Mouse (Mus musculus): ENCODE results near the gene Lag3. TPM values are rescaled to one million over a fixed set of nuclear protein-coding genes. Genes with fewer than 3 reads are reported as not detected.
"Not testable (repeated sequence)": the region's sequence is repeated elsewhere in the genome, so short reads cannot be mapped to it uniquely, and the experiment has no call there.

The Lag3 gene
- polyA plus RNA-seq, 1 experiment from 2014 or later = 2.8 TPM

- DNase-seq (ENCODE audit: low spot score) = peak; percentile 93
- peak overlapping the region; percentile 95 for H3K27ac ChIP-seq
- WGBS = 6% methylated on average over 24 of the region's 24 CpGs
- H3K36me3 ChIP-seq = no peaks in the 10 kb centered on the region
- H3K4me1 ChIP-seq = peaks cover 24% of the 10 kb centered on the region
- H3K9me3 ChIP-seq = no peaks in the 10 kb centered on the region
- H3K27me3 ChIP-seq (ENCODE audit: insufficient read depth, poor library complexity, severe bottlenecking) = peaks cover 13% of the 10 kb centered on the region
- peak overlapping the region; percentile 67 for H3K4me3 ChIP-seq
Measured at GRCm38 (mm10) chr6:124904161-124904981, 7.1 kb downstream of the Lag3 start.

- Histone ChIP-seq H3K4me3 (peak overlapping the region; percentile 67), H3K27ac (peak overlapping the region; percentile 95), H3K27me3 (ENCODE audit: insufficient read depth, poor library complexity, severe bottlenecking) (peaks cover 6% of the 10 kb centered on the region), H3K9me3 (no peaks in the 10 kb centered on the region), H3K4me1 (peaks cover 24% of the 10 kb centered on the region), H3K36me3 (no peaks in the 10 kb centered on the region)
- under 1% methylated on average over 23 of the region's 23 CpGs for WGBS
- peak; percentile 97 for DNase-seq (ENCODE audit: low spot score)
Measured at GRCm38 (mm10) chr6:124903580-124904151, 7.8 kb downstream of the Lag3 start.

- Histone ChIP-seq H3K4me1 (peaks cover 24% of the 10 kb centered on the region), H3K4me3 (no peak overlapping the region), H3K27ac (no peak overlapping the region), H3K9me3 (no peaks in the 10 kb centered on the region), H3K27me3 (ENCODE audit: insufficient read depth, poor library complexity, severe bottlenecking) (no peaks in the 10 kb centered on the region), H3K36me3 (no peaks in the 10 kb centered on the region)
- no peak for DNase-seq (ENCODE audit: low spot score)
Measured at GRCm38 (mm10) chr6:124901851-124902250, 9.7 kb downstream of the Lag3 start.

- WGBS = 33% methylated on average over 10 of the region's 10 CpGs
- H3K36me3 ChIP-seq = no peaks in the 10 kb centered on the region
- H3K4me1 ChIP-seq = peaks cover 24% of the 10 kb centered on the region
- no peak for DNase-seq (ENCODE audit: low spot score)
- H3K9me3 ChIP-seq = no peaks in the 10 kb centered on the region
- H3K27ac ChIP-seq = peak overlapping the region; percentile 29; the same call in 1 of the 2 replicates
- H3K4me3 ChIP-seq = no peak overlapping the region
- H3K27me3 ChIP-seq (ENCODE audit: insufficient read depth, poor library complexity, severe bottlenecking) = no peaks in the 10 kb centered on the region
Measured at GRCm38 (mm10) chr6:124900801-124901480, 10.6 kb downstream of the Lag3 start.

- 62% methylated on average over 8 of the region's 8 CpGs for WGBS
- DNase-seq (ENCODE audit: low spot score) = no peak
- Histone ChIP-seq H3K27me3 (ENCODE audit: insufficient read depth, poor library complexity, severe bottlenecking) (no peaks in the 10 kb centered on the region), H3K36me3 (no peaks in the 10 kb centered on the region), H3K4me3 (no peak overlapping the region), H3K9me3 (no peaks in the 10 kb centered on the region), H3K27ac (no peak overlapping the region), H3K4me1 (peaks cover 21% of the 10 kb centered on the region)
Measured at GRCm38 (mm10) chr6:124900056-124900800, 11.3 kb downstream of the Lag3 start.

GRCm38 (mm10) chr6:124898359-124898758 lies 13.1 kb downstream of the Lag3 start:
- 55% methylated on average over 3 of the region's 3 CpGs for WGBS
- no peak overlapping the region for H3K4me3 ChIP-seq
- H3K36me3 ChIP-seq = no peaks in the 10 kb centered on the region
- no peaks in the 10 kb centered on the region for H3K27me3 ChIP-seq (ENCODE audit: insufficient read depth, poor library complexity, severe bottlenecking)
- no peak overlapping the region for H3K27ac ChIP-seq
- H3K4me1 ChIP-seq = 0 out of 2 replicates have a peak, but pooled peaks cover 9% of the 10 kb centered on the region
- H3K9me3 ChIP-seq = no peaks in the 10 kb centered on the region
- no peak for DNase-seq (ENCODE audit: low spot score)

- not testable (repeated sequence) for H3K4me1 ChIP-seq; H3K9me3 ChIP-seq; H3K27me3 ChIP-seq (ENCODE audit: insufficient read depth, poor library complexity, severe bottlenecking); DNase-seq (ENCODE audit: low spot score); H3K27ac ChIP-seq; H3K4me3 ChIP-seq; H3K36me3 ChIP-seq
- 90% methylated on average over 2 of the region's 2 CpGs for WGBS
Measured at GRCm38 (mm10) chr6:124894113-124894512, 17.4 kb downstream of the Lag3 start.

- no peak overlapping the region for H3K27ac ChIP-seq
- no peaks in the 10 kb centered on the region for H3K36me3 ChIP-seq
- H3K9me3 ChIP-seq = no peaks in the 10 kb centered on the region
- WGBS = 65% methylated on average over 6 of the region's 6 CpGs
- H3K4me3 ChIP-seq = no peak overlapping the region
- H3K4me1 ChIP-seq = peaks cover 6% of the 10 kb centered on the region; the same call in 1 of the 2 replicates
- no peaks in the 10 kb centered on the region for H3K27me3 ChIP-seq (ENCODE audit: insufficient read depth, poor library complexity, severe bottlenecking)
- no peak for DNase-seq (ENCODE audit: low spot score)
Measured at GRCm38 (mm10) chr6:124890997-124891396, 20.5 kb downstream of the Lag3 start.

- peaks cover 12% of the 10 kb centered on the region; the same call in 1 of the 2 replicates for H3K4me1 ChIP-seq
- no peak for DNase-seq (ENCODE audit: low spot score)
- no peaks in the 10 kb centered on the region for H3K9me3 ChIP-seq
- WGBS = 88% methylated on average over 6 of the region's 6 CpGs
- no peak overlapping the region for H3K27ac ChIP-seq
- H3K4me3 ChIP-seq = no peak overlapping the region
- no peaks in the 10 kb centered on the region for H3K36me3 ChIP-seq
- H3K27me3 ChIP-seq (ENCODE audit: insufficient read depth, poor library complexity, severe bottlenecking) = no peaks in the 10 kb centered on the region
Measured at GRCm38 (mm10) chr6:124888555-124889125, 22.9 kb downstream of the Lag3 start.

- H3K27ac ChIP-seq = no peak within 1 kb of the TSS
- WGBS = 83% methylated on average over 9 of the region's 9 CpGs
- peaks cover 12% of the 10 kb centered on the region; the same call in 1 of the 2 replicates for H3K4me1 ChIP-seq
- no peaks in the 10 kb centered on the region for H3K36me3 ChIP-seq
- no peaks in the 10 kb centered on the region for H3K9me3 ChIP-seq
- DNase-seq (ENCODE audit: low spot score) = no peak
- H3K27me3 ChIP-seq (ENCODE audit: insufficient read depth, poor library complexity, severe bottlenecking) = no peaks in the 10 kb centered on the region
- H3K4me3 ChIP-seq = no peak within 1 kb of the TSS
Measured at GRCm38 (mm10) chr6:124887986-124888385, 23.5 kb downstream of the Lag3 start, which contains the start of gene Cd4. Gene Cd4 (minus strand): TSS chr6:124888221.

GRCm38 (mm10) chr6:124885956-124886381 lies 25.5 kb downstream of the Lag3 start:
- Histone ChIP-seq H3K36me3 (no peaks in the 10 kb centered on the region), H3K27ac (no peak overlapping the region), H3K27me3 (ENCODE audit: insufficient read depth, poor library complexity, severe bottlenecking) (no peaks in the 10 kb centered on the region), H3K4me3 (no peak overlapping the region), H3K4me1 (peaks cover 12% of the 10 kb centered on the region; the same call in 1 of the 2 replicates), H3K9me3 (no peaks in the 10 kb centered on the region)
- WGBS = 89% methylated on average over 8 of the region's 8 CpGs
- no peak for DNase-seq (ENCODE audit: low spot score)
